Mouse (Mus musculus): ENCODE data around the gene Olfr1106. TPM values are rescaled to one million over a fixed set of nuclear protein-coding genes. Genes with fewer than 3 reads are reported as not detected.

Gene Olfr1106
- total RNA-seq (2017): not detected in 2 replicates

- no peak for ATAC-seq (replicated peaks; ENCODE audit: low read depth, poor library complexity, severe bottlenecking)
Observed at GRCm38 (mm10) chr2:87052173-87052572, at the start of gene Olfr1106. Olfr1106 (minus strand) TSS chr2:87052273.

DNA sequence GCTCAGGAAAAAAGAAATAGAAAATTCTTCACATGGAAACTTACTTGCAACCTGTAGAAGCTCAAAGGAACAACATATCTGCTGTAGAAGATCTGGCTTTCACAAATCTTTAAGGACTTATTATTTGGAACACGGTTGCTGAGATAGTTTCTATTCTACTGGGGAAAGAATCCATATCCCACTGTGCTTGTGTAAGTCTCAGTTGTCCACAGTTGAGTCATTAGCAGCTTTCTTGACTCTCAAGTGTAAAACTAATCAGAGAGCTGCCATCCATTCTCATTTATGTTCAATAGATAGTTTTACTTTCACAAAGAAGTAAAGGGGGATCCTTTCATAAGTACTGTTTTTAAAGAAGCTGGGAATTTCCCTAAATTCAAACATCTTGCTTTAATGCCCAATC, 43.8 kb upstream of the Olfr1106 start, which contains the start of gene Olfr1109:
Olfr1109 (minus strand) TSS at position 101 of the 400 bp plus-strand sequence.
- ATAC-seq (replicated peaks; ENCODE audit: low read depth, poor library complexity, severe bottlenecking): no peak

DNA sequence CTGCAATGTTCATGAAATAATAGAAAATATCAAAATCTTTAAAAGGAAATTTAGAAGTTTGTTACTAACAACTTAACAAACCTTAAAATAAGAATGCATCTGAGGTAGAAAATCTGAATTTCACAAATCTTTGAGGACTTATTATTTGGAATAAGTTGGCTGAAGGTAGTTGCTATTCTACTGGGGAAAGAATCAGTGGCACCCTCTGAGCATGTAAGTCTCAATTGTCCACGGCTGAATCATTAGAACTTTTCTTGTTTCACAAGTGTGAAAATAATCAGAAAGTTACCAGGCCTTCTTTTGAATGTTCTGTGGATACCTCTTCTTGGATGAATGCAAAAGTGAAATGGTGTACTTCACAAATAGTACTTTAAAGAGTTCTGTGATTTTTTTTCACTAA, 23.6 kb upstream of the Olfr1106 start, which contains the start of gene Olfr1107:
Olfr1107 (minus strand) TSS at position 101 of the 400 bp plus-strand sequence.
- ATAC-seq (replicated peaks; ENCODE audit: low read depth, poor library complexity, severe bottlenecking): no peak

- ATAC-seq (replicated peaks; ENCODE audit: low read depth, poor library complexity, severe bottlenecking): no peak
Observed at GRCm38 (mm10) chr2:87036431-87036830, 15.6 kb downstream of the Olfr1106 start, which contains the start of gene Olfr1105. Olfr1105 (minus strand) TSS chr2:87036531.

DNA sequence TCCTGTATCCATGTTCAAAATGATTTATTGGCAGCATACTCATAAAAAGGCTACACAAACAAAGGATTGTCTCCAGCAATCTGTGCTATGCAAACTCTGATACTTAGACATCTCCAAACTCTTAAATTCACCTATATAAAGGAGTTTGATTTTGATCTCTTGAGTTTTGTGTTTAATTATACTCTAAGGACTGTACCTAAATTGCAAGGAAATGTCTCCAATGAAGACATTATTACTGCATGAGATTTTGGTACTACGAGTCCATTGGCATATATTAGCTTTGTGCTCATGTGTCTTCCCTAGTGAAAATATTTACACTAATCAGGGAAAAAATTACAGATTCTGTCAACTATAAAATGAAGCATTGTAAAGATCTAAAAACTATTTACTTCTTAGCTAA, 25.1 kb downstream of the Olfr1106 start, which contains the start of gene Olfr1104:
Olfr1104 (minus strand) TSS at position 101 of the 400 bp plus-strand sequence.
- ATAC-seq (replicated peaks; ENCODE audit: low read depth, poor library complexity, severe bottlenecking): no peak

DNA sequence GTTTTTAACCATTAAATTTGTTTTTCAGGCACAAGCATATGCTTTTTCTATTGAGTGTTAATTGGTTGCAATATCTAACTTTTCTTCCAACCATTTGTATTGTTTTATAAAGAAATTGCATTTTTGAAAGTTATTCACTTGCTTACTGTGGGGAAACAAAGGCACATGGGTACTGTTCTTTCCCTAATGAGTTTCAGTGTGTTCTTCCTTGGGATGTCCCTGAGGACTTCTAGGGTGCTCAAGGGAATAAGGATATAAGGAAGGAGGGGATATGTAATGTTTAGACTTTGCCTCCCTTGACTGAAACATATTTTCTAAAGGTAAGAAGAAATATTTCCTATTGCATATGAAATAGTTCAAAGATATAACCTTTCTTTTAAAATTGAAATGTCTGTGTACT, 54.0 kb downstream of the Olfr1106 start, which contains the start of gene Olfr1102:
Olfr1102 (plus strand) TSS at position 301 of the 400 bp plus-strand sequence.
- ATAC-seq (replicated peaks; ENCODE audit: low read depth, poor library complexity, severe bottlenecking): no peak

Other genes starting within 250 kb of the Olfr1106 start
- gene Olfr141, start 242.3 kb downstream of the Olfr1106 start, total RNA-seq (2017): not detected in 2 replicates
- not detected in 2 replicates for gene Olfr1094, start 227.6 kb downstream of the Olfr1106 start, total RNA-seq (2017)
- gene Olfr1095, start 200.6 kb downstream of the Olfr1106 start, total RNA-seq (2017): not detected in 2 replicates
- not detected in 2 replicates for gene Gm13723, start 177.5 kb downstream of the Olfr1106 start, total RNA-seq (2017)
- not detected in 2 replicates for gene Olfr1097, start 160.1 kb downstream of the Olfr1106 start, total RNA-seq (2017)
- not detected in 2 replicates for gene Olfr1098, start 127.7 kb downstream of the Olfr1106 start, total RNA-seq (2017)
- gene Olfr1099, start 91.6 kb downstream of the Olfr1106 start, total RNA-seq (2017): not detected in 2 replicates
- not detected in 2 replicates for gene Olfr1100, start 72.3 kb downstream of the Olfr1106 start, total RNA-seq (2017)
- not detected in 2 replicates for gene Olfr1101, start 61.1 kb downstream of the Olfr1106 start, total RNA-seq (2017)
- not detected in 2 replicates for gene Olfr1102, start 53.9 kb downstream of the Olfr1106 start, total RNA-seq (2017)
- gene Olfr1104, start 25.2 kb downstream of the Olfr1106 start, total RNA-seq (2017): not detected in 2 replicates
- not detected in 2 replicates for gene Olfr1105, start 15.7 kb downstream of the Olfr1106 start, total RNA-seq (2017)
- not detected in 2 replicates for gene Olfr1107, start 23.5 kb upstream of the Olfr1106 start, total RNA-seq (2017)
- gene Olfr1109, start 43.7 kb upstream of the Olfr1106 start, total RNA-seq (2017): not detected in 2 replicates
- gene Olfr259, start 62.3 kb upstream of the Olfr1106 start, total RNA-seq (2017): not detected in 2 replicates
- not detected in 2 replicates for gene Olfr1110, start 88.0 kb upstream of the Olfr1106 start, total RNA-seq (2017)
- not detected in 2 replicates for gene Olfr1111, start 100.4 kb upstream of the Olfr1106 start, total RNA-seq (2017)
- gene Olfr1112, start 135.5 kb upstream of the Olfr1106 start, total RNA-seq (2017): not detected in 2 replicates
- gene Olfr1113, start 156.7 kb upstream of the Olfr1106 start, total RNA-seq (2017): not detected in 2 replicates
- not detected in 2 replicates for gene Olfr1115, start 195.7 kb upstream of the Olfr1106 start, total RNA-seq (2017)
- gene Olfr1116, start 215.3 kb upstream of the Olfr1106 start, total RNA-seq (2017): not detected in 2 replicates